Mouse (Mus musculus) hindbrain, embryonic 10.5 days (tissue): ENCODE data around the gene Appl2. TPM values are rescaled to one million over a fixed set of nuclear protein-coding genes. Genes with fewer than 3 reads are reported as not detected.

Source experiments
- DNase-seq: peaks from one replicate; pipeline ENCODE4 v3.0.0-alpha.2; 2017; ENCODE audit warnings: low spot score
- H3K27ac ChIP-seq: fragments of 300-500 bp; sonication (generic); 2 replicates; pipeline ENCODE4 v1.5.1; 2016; ENCODE audit warnings: mild to moderate bottlenecking, moderate library complexity
- H3K27me3 ChIP-seq: fragments of 300-500 bp; sonication (generic); 2 replicates; pipeline ENCODE4 v1.6.1; 2016; ENCODE audit warnings: mild to moderate bottlenecking; ENCODE audit not compliant: poor library complexity, insufficient read depth, severe bottlenecking
- H3K36me3 ChIP-seq: fragments of 300-500 bp; sonication (generic); 2 replicates; pipeline ENCODE4 v1.6.1; 2016; ENCODE audit warnings: mild to moderate bottlenecking, moderate library complexity
- H3K4me1 ChIP-seq: fragments of 300-500 bp; sonication (generic); replicated peaks from 2 replicates; pipeline ENCODE4 v1.6.1; 2016; ENCODE audit warnings: mild to moderate bottlenecking
- H3K4me3 ChIP-seq: fragments of 300-500 bp; sonication (generic); 2 replicates; pipeline ENCODE4 v1.5.1; 2016; ENCODE audit warnings: mild to moderate bottlenecking, moderate library complexity
- H3K9me3 ChIP-seq: fragments of 300-500 bp; sonication (generic); 2 replicates; pipeline ENCODE4 v1.6.1; 2016; ENCODE audit warnings: mild to moderate bottlenecking, moderate library complexity
- WGBS: fragments of 180-500 bp; shearing (Covaris S2); methylation state at CpG from one replicate; pipeline ENCODE4 v1.1.7; 2016; 5-methylcytosine and 5-hydroxymethylcytosine counted together
- polyA plus RNA-seq: library from polyadenylated mRNA; unstranded; fragments of >200 nt; fragmentation: Nextera tagmentation; extraction: Ambion mirVana; gene quantifications from 2 replicates; pipeline ENCODE4 v1.2.1, GENCODE M21; 2016

Gene Appl2
- polyA plus RNA-seq, 1 experiment from 2014 or later: 29.6 TPM

DNA sequence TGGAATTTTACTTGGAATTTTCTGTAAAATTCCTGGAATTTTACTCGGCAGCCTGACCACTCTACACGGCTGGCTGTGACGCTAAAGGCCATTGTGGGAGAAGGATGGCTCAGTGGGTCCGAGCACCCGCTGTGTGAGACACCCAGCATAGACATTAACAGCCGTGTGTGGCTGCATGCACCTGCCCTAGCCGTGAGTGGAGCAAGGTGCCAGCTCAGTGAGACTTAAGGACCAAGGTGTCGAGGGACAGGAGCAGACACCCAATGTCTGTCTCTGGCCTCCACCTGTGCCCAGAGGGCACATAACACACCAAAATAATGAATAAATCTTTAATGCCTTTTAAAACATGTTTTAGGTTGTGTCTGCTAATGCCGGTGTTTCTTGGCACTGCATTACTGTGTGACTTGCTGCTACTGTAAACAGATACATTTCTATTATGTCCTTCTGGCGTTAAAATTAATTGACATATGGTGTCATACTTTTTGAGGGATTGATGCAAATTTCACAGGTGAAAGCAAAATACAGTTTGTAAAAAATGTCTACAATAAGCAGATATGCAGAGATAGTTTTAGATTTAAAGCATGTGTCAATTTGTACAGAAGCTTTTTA, 44.5 kb downstream of the Appl2 start:
- H3K9me3 ChIP-seq: no peaks in the 10 kb centered on the region
- peaks cover 78% of the 10 kb centered on the region for H3K36me3 ChIP-seq
- H3K4me1 ChIP-seq: peaks cover 15% of the 10 kb centered on the region
- no peak for DNase-seq
- no peak overlapping the region for H3K27ac ChIP-seq
- no peaks in the 10 kb centered on the region for H3K27me3 ChIP-seq
- WGBS: 95% methylated on average over 10 of the region's 10 CpGs
- H3K4me3 ChIP-seq: no peak overlapping the region

DNA sequence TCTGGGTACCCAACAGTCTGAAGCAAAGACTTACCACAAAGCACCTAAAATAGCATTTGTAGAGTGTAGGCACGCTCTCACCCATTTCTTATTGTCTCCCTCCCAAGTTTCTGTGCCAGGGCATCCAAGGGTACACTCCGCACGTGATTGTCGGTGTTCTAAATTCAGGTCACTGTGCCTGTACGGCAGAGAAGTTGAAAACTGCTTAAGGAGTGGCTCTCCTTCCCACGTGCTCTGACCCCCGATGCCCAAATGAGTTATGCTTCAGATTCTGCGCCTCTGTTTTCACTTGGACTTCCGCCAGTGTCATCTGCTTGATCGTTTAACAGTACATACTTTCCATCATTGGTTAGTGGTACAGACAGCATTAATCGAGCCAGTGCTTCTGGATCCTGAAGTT, 47.9 kb downstream of the Appl2 start:
- Histone ChIP-seq H3K4me1 (peaks cover 8% of the 10 kb centered on the region), H3K9me3 (no peaks in the 10 kb centered on the region), H3K4me3 (no peak overlapping the region), H3K27me3 (no peaks in the 10 kb centered on the region), H3K36me3 (peaks cover 76% of the 10 kb centered on the region), H3K27ac (no peak overlapping the region)
- DNase-seq: no peak
- 95% methylated on average over 11 of the region's 11 CpGs for WGBS

DNA sequence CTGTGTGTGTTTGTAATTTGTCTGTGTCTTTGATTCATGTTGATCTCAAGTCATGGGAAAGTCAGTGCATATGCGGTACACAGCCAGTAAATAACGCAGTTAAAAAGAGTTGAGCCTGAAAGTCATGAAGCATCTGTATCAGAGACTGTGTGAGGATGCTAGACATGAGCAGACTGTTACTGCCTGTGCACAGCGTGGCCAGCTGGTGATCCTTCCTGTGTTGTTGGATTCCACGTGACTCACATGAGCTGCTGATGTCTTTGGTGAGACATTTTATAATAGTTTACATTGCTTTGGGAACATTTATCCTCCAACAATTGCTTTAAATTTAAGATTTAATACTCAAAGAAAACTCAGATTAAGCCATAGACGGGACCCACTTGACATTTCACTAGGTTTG, 54.0 kb downstream of the Appl2 start:
- Histone ChIP-seq H3K27ac (no peak overlapping the region), H3K9me3 (no peaks in the 10 kb centered on the region), H3K4me3 (no peak overlapping the region), H3K4me1 (no peaks in the 10 kb centered on the region), H3K27me3 (no peaks in the 10 kb centered on the region), H3K36me3 (peaks cover 90% of the 10 kb centered on the region)
- DNase-seq: no peak
- WGBS: 95% methylated on average over 5 of the region's 5 CpGs

DNA sequence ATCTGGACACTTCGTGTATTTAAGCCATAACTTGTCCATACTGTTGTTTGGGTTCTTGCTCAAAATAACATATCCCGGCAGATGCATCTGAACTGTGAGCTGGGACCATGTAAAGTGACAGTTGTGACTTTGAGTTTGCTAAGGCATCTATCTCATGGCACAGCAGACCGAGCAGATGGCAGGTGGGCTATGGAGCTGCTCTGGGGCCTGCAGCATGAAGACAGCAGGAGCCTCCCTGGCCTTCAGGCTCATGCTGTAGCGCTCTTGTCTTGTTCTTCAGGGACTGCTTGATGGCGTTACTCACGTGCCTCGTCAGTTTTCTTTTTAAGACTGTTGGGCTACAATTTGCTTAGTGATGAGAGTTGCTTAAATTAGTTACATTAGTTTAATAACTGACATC, 55.9 kb downstream of the Appl2 start:
- Histone ChIP-seq H3K36me3 (peaks cover 90% of the 10 kb centered on the region), H3K27me3 (no peaks in the 10 kb centered on the region)
- WGBS: 94% methylated on average over 7 of the region's 7 CpGs

DNA sequence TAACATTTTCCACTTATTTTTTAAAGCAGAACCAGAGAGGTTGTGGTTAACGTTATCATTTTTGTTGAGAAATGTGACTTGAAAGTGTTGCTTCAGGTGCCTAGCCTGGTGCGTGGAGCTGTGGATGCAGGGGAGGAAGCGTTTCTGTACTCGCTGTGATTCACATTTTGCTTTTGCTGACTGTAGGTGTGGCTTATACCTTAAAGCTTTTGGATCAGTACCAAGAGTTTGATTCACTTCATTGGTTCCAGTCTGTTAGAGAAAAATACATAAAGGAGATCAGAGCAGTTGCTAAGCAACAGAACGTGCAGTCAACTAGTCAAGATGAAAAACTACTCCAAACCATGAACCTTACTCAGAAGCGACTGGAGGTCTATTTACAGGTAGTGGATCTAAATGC, 57.7 kb downstream of the Appl2 start:
- no peaks in the 10 kb centered on the region for H3K4me1 ChIP-seq
- no peaks in the 10 kb centered on the region for H3K27me3 ChIP-seq
- peaks cover 97% of the 10 kb centered on the region for H3K36me3 ChIP-seq
- H3K4me3 ChIP-seq: no peak overlapping the region
- DNase-seq: no peak
- H3K9me3 ChIP-seq: no peaks in the 10 kb centered on the region
- no peak overlapping the region for H3K27ac ChIP-seq
- 92% methylated on average over 6 of the region's 6 CpGs for WGBS

More for the DNA sequence above, 55.9 kb downstream of the Appl2 start:
- Histone ChIP-seq H3K27ac (no peak overlapping the region), H3K4me1 (no peaks in the 10 kb centered on the region), H3K4me3 (no peak overlapping the region), H3K9me3 (no peaks in the 10 kb centered on the region)
- no peak for DNase-seq

DNA sequence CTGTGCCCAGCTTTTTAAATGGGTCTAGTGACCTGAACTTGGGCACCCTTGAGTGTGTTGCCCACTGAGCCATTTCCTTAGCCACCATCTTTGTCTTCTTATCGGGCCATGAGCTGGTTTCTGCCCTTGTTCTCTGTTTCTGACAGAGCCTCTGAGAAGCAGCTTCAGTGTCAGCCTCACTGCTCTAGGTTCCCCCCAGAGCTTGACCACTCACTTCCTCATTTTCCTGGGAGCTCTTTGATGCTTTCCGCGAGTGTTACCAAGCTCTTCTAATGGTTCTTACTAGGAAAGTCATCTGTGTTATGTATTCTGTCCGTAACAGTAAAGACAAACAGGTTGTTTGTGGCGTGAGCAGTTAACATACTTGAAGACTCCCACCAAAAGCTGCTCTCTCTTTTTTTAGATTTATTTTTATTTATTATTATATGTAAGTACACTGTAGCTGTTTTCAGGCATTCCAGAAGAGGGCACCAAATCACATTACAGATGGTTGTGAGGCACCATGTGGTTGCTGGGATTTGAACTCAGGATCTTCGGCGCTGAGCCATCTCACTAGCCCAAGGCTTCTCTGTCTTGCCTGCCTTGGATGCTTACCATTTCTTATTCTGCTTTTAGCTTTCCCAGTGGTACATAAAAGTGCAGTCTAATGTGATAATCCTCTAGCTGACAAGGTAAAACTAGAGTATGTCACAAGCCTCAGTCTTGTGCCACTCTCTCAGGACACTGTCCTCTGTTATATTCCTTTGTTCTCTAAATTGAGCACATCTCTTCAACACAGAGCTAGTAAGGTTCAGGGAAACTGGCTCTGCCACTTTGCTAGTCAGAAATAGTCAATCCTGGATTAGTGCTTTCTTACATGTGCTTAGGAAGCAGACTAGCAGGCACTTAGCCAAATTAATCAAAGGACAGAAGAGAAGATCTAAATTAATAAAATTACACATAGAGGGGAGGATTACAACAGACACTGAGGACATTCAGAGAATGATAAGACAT, 82.8 kb downstream of the Appl2 start:
- 0 out of 2 replicates have a peak, but pooled peaks cover 4% of the 10 kb centered on the region for H3K4me1 ChIP-seq
- H3K4me3 ChIP-seq: no peak overlapping the region
- 94% methylated on average over 7 of the region's 7 CpGs for WGBS
- H3K27me3 ChIP-seq: no peaks in the 10 kb centered on the region
- no peak for DNase-seq
- no peak overlapping the region for H3K27ac ChIP-seq
- peaks cover 99% of the 10 kb centered on the region for H3K36me3 ChIP-seq
- H3K9me3 ChIP-seq: no peaks in the 10 kb centered on the region

DNA sequence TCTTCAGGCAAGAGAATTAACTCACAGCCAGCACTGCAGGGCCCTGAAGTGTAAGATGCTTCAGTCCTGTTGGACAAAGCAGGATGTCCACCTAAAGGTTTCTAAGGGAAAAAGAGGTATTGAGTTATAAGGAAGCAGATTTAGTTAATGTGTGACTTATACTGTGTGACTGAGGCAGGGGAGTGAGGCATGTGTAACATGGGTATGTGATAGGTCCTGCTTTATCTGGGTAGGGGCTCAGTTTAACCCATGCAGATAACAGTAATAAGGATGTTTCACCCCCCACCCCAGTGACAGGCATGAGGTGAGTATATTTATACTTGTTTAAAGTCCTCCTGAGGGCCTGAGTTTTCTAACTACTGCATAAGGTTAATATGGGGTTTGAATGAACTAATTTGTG, 85.5 kb downstream of the Appl2 start:
- no peaks in the 10 kb centered on the region for H3K9me3 ChIP-seq
- H3K27me3 ChIP-seq: no peaks in the 10 kb centered on the region
- H3K36me3 ChIP-seq: peaks cover 98% of the 10 kb centered on the region
- DNase-seq: no peak
- 0 out of 2 replicates have a peak, but pooled peaks cover 4% of the 10 kb centered on the region for H3K4me1 ChIP-seq
- no peak overlapping the region for H3K4me3 ChIP-seq
- peak overlapping the region; percentile 41; the same call in 1 of the 2 replicates for H3K27ac ChIP-seq

Other genes with a start within 250 kb of the Appl2 start
- 2.3 and 5.2 TPM in 2 replicates for gene Aldh1l2, start 114.6 kb downstream of the Appl2 start, polyA plus RNA-seq
- 29.7 and 34.1 TPM in 2 replicates for gene Washc4, start 105.0 kb downstream of the Appl2 start, polyA plus RNA-seq
- gene 1500009L16Rik, start 74.1 kb upstream of the Appl2 start, polyA plus RNA-seq: 41.6 and 45.4 TPM in 2 replicates